Mouse (Mus musculus): ENCODE data around the gene Atp6v1d. TPM values are rescaled to one million over a fixed set of nuclear protein-coding genes. Genes with fewer than 3 reads are reported as not detected.

Atp6v1d gene
- polyA plus RNA-seq, 1 experiment from 2014 or later = 72.1 TPM

GRCm38 (mm10) chr12:78903313-78903712 lies 41.9 kb upstream of the Atp6v1d start:
- H3K27ac ChIP-seq (replicated peaks) = no peak overlapping the region
- H3K4me1 ChIP-seq (replicated peaks; ENCODE audit: control insufficient read depth, insufficient read depth) = no peaks in the 10 kb centered on the region
- DNase-seq (ENCODE audit: low spot score) (no peak), ATAC-seq (ENCODE audit: low FRiP score, low TSS enrichment) (no peak)
- H3K4me3 ChIP-seq (ENCODE audit: low read depth, low read length) = no peak overlapping the region
- no peaks in the 10 kb centered on the region for H3K9me3 ChIP-seq (ENCODE audit: control insufficient read depth, low read length)
- no peaks in the 10 kb centered on the region for H3K27me3 ChIP-seq (ENCODE audit: control insufficient read depth, insufficient read depth, low read length)
- H3K4me2 ChIP-seq (replicated peaks; ENCODE audit: low read depth) = no peak overlapping the region
- no peak for TF ChIP-seq EP300 (optimal IDR thresholded peaks at IDR 0.05)
- no peak for TF ChIP-seq CTCF (IDR thresholded peaks at IDR 0.05; ENCODE audit: low read depth)
- H3K9ac ChIP-seq (ENCODE audit: low read length) = no peak overlapping the region
- 81% methylated on average over 4 of the region's 4 CpGs for WGBS
- H3K36me3 ChIP-seq (ENCODE audit: control insufficient read depth, insufficient read depth, low read length) = no peaks in the 10 kb centered on the region

DNA sequence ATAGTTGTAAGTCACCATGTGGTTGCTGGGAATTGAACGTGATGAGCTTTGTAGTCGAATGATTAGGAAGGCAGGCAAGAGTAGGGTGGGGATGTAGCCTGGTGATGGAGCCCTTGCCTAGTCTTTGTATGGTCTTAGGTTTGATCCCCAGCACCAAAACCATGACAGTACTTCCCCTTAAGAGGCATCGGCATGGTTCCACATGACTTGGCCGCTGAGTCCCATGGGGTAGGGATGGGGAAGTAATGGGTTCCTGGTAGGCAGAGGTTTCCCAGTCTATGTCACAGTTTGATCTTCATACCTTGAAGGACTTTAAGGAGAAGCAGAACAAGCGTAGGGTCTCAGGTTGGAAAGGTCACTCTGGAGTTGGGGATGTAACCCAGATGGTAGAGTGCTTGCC lies 40.0 kb upstream of the Atp6v1d start:
- no peak for DNase-seq (ENCODE audit: low spot score)

DNA sequence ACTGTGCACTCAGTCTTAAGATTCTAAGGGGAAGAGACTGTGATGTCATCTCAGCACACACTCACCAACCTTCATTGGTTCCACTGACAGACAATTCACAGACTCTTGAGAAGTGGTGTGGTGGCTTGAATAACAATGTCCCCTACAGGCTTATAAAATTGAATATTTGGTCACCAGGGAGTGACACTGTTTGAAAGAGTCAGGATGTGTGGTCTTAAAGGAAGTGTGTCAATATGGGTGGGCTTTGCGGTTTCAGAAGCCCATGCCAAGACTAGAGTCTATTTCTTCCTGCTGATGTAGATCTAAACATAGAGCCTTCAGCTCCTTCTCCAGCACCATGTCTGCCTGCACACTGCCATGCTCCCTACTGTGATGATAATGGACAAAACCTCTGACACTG lies 36.4 kb upstream of the Atp6v1d start:
- H3K36me3 ChIP-seq (ENCODE audit: control insufficient read depth, insufficient read depth, low read length) = no peaks in the 10 kb centered on the region
- H3K4me1 ChIP-seq (replicated peaks; ENCODE audit: control insufficient read depth, insufficient read depth) = no peaks in the 10 kb centered on the region
- no peak overlapping the region for H3K9ac ChIP-seq (ENCODE audit: low read length)
- H3K4me2 ChIP-seq (replicated peaks; ENCODE audit: low read depth) = no peak overlapping the region
- TF ChIP-seq EP300 (optimal IDR thresholded peaks at IDR 0.05) (no peak), CTCF (IDR thresholded peaks at IDR 0.05; ENCODE audit: low read depth) (no peak)
- no peaks in the 10 kb centered on the region for H3K9me3 ChIP-seq (ENCODE audit: control insufficient read depth, low read length)
- H3K27ac ChIP-seq (replicated peaks) = no peak overlapping the region
- H3K27me3 ChIP-seq (ENCODE audit: control insufficient read depth, insufficient read depth, low read length) = no peaks in the 10 kb centered on the region
- H3K4me3 ChIP-seq (ENCODE audit: low read depth, low read length) = no peak overlapping the region
- WGBS = 87% methylated on average over 1 of the region's 1 CpGs
- DNase-seq (ENCODE audit: low spot score) (no peak), ATAC-seq (ENCODE audit: low FRiP score, low TSS enrichment) (no peak)

More for the DNA sequence above, 40.0 kb upstream of the Atp6v1d start:
- H3K27ac ChIP-seq (replicated peaks) = no peak overlapping the region
- H3K4me3 ChIP-seq (ENCODE audit: low read depth, low read length) = no peak overlapping the region
- no peaks in the 10 kb centered on the region for H3K4me1 ChIP-seq (replicated peaks; ENCODE audit: control insufficient read depth, insufficient read depth)
- H3K9ac ChIP-seq (ENCODE audit: low read length) = no peak overlapping the region
- H3K27me3 ChIP-seq (ENCODE audit: control insufficient read depth, insufficient read depth, low read length) = no peaks in the 10 kb centered on the region
- no peaks in the 10 kb centered on the region for H3K36me3 ChIP-seq (ENCODE audit: control insufficient read depth, insufficient read depth, low read length)
- no peak overlapping the region for H3K4me2 ChIP-seq (replicated peaks; ENCODE audit: low read depth)
- no peaks in the 10 kb centered on the region for H3K9me3 ChIP-seq (ENCODE audit: control insufficient read depth, low read length)
- WGBS = 83% methylated on average over 5 of the region's 5 CpGs
- TF ChIP-seq EP300 (optimal IDR thresholded peaks at IDR 0.05) (no peak), CTCF (IDR thresholded peaks at IDR 0.05; ENCODE audit: low read depth) (no peak)
- no peak for ATAC-seq (ENCODE audit: low FRiP score, low TSS enrichment)

DNA sequence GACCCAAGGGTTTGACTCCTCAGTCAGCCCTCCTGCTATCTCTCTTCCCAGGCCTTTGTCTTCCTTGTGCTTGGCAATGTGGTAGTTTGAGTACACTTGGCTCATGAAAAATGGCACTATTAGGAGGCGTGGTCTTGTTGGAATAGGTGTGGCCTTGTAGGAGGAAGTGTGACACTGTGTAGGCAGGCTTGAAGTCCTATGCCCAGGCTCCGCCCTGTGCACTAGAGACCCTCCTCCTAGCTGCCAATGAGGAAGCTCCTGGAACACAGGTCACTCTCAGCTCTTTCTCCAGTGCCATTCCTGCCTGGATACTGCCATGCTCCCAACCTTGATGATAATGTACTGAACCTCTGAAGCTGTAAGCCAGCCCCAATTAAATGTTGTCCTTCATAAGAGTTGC lies 29.7 kb upstream of the Atp6v1d start:
- Histone ChIP-seq H3K4me2 (replicated peaks; ENCODE audit: low read depth) (no peak overlapping the region), H3K4me1 (replicated peaks; ENCODE audit: control insufficient read depth, insufficient read depth) (no peaks in the 10 kb centered on the region), H3K27ac (replicated peaks) (no peak overlapping the region), H3K4me3 (ENCODE audit: low read depth, low read length) (no peak overlapping the region), H3K36me3 (ENCODE audit: control insufficient read depth, insufficient read depth, low read length) (no peaks in the 10 kb centered on the region; the same call in 1 of the 2 replicates), H3K27me3 (ENCODE audit: control insufficient read depth, insufficient read depth, low read length) (no peaks in the 10 kb centered on the region), H3K9me3 (ENCODE audit: control insufficient read depth, low read length) (no peaks in the 10 kb centered on the region), H3K9ac (ENCODE audit: low read length) (no peak overlapping the region)
- no peak for TF ChIP-seq CTCF (IDR thresholded peaks at IDR 0.05; ENCODE audit: low read depth)
- no peak for TF ChIP-seq EP300 (optimal IDR thresholded peaks at IDR 0.05)
- WGBS = 76% methylated on average over 2 of the region's 2 CpGs
- 0 out of 2 replicates have a peak, but pooled peaks have one; percentile 47 for ATAC-seq (ENCODE audit: low FRiP score, low TSS enrichment)
- DNase-seq (ENCODE audit: low spot score) = peak; percentile 16

DNA sequence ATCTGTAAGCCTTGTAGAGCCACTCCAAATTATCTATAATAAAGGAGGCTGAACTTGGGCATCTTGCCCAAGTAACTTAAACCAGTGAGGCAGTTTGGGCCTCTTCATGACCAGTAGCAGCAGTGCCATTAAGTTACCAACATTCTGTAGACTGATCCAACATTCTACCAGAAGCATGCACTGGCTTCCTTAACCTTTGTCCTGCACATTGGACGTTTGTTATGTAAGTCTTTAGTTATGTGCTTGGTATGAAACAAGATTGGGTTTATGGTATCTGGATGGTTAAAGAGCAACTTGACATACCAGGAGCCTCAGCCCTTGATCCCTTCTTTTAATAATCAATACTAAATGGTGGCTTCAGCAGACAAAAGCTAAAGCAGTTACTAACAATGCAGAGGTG lies 28.6 kb upstream of the Atp6v1d start:
- no peak for ATAC-seq (ENCODE audit: low FRiP score, low TSS enrichment)
- Histone ChIP-seq H3K4me1 (replicated peaks; ENCODE audit: control insufficient read depth, insufficient read depth) (no peaks in the 10 kb centered on the region), H3K9me3 (ENCODE audit: control insufficient read depth, low read length) (no peaks in the 10 kb centered on the region), H3K4me2 (replicated peaks; ENCODE audit: low read depth) (no peak overlapping the region), H3K27ac (replicated peaks) (no peak overlapping the region), H3K4me3 (ENCODE audit: low read depth, low read length) (no peak overlapping the region), H3K27me3 (ENCODE audit: control insufficient read depth, insufficient read depth, low read length) (no peaks in the 10 kb centered on the region), H3K36me3 (ENCODE audit: control insufficient read depth, insufficient read depth, low read length) (no peaks in the 10 kb centered on the region; the same call in 1 of the 2 replicates), H3K9ac (ENCODE audit: low read length) (no peak overlapping the region)
- no peak for TF ChIP-seq EP300 (optimal IDR thresholded peaks at IDR 0.05)
- no peak for TF ChIP-seq CTCF (IDR thresholded peaks at IDR 0.05; ENCODE audit: low read depth)
- WGBS = 42% methylated on average over 1 of the region's 1 CpGs
- no peak for DNase-seq (ENCODE audit: low spot score)

DNA sequence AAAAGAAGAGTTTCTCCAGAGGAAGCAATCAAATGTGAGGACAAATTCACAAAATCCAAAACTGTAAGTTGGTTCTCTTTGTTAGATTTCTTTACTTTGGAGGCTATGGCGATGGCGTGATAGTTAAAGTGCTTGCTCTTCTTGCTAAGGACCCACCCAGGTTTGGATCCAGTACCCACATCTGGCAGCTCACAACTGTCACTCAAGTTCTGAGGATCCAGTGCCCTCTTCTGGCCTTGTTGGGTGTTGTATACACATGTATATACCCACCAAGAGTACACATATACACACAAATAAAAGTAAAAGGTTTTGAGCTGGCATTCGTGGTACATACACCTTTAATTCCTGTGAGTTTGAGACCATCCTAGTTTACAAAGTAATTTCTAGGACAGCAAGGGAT lies 13.1 kb upstream of the Atp6v1d start:
- no peak overlapping the region for H3K27ac ChIP-seq (replicated peaks)
- no peak overlapping the region for H3K9ac ChIP-seq (ENCODE audit: low read length)
- TF ChIP-seq EP300 (optimal IDR thresholded peaks at IDR 0.05) (no peak), CTCF (IDR thresholded peaks at IDR 0.05; ENCODE audit: low read depth) (peak; percentile 32)
- DNase-seq (ENCODE audit: low spot score) = no peak
- no peak overlapping the region for H3K4me3 ChIP-seq (ENCODE audit: low read depth, low read length)
- no peaks in the 10 kb centered on the region for H3K4me1 ChIP-seq (replicated peaks; ENCODE audit: control insufficient read depth, insufficient read depth)
- peaks cover 17% of the 10 kb centered on the region; the same call in 1 of the 2 replicates for H3K36me3 ChIP-seq (ENCODE audit: control insufficient read depth, insufficient read depth, low read length)
- H3K9me3 ChIP-seq (ENCODE audit: control insufficient read depth, low read length) = no peaks in the 10 kb centered on the region
- WGBS = 95% methylated on average over 3 of the region's 3 CpGs
- ATAC-seq (ENCODE audit: low FRiP score, low TSS enrichment) = no peak
- no peaks in the 10 kb centered on the region for H3K27me3 ChIP-seq (ENCODE audit: control insufficient read depth, insufficient read depth, low read length)
- H3K4me2 ChIP-seq (replicated peaks; ENCODE audit: low read depth) = no peak overlapping the region
